Mouse (Mus musculus) mesoderm, embryonic 11.5 days (tissue): ENCODE data around the gene Hnrnpul1.

Experiments used
- DNase-seq: peaks from one replicate; pipeline ENCODE4 v3.0.0-alpha.2; 2012; ENCODE audit warnings: low read depth, low spot score

The Hnrnpul1 gene

GRCm38 (mm10) chr7:25689603-25690021 lies 64.9 kb downstream of the Hnrnpul1 start:
- no peak for DNase-seq

- DNase-seq = no peak
Observed at GRCm38 (mm10) chr7:25688810-25689586, 65.6 kb downstream of the Hnrnpul1 start.

- DNase-seq = no peak
Observed at GRCm38 (mm10) chr7:25687811-25688401, 66.7 kb downstream of the Hnrnpul1 start.

- DNase-seq = peak; percentile 64
Observed at GRCm38 (mm10) chr7:25686680-25687531, 67.7 kb downstream of the Hnrnpul1 start, which contains the start of gene Tgfb1. Tgfb1 (plus strand) TSS chr7:25687002.

GRCm38 (mm10) chr7:25685926-25686470 lies 68.6 kb downstream of the Hnrnpul1 start:
- no peak for DNase-seq

GRCm38 (mm10) chr7:25684659-25685058 lies 69.9 kb downstream of the Hnrnpul1 start:
- no peak for DNase-seq

GRCm38 (mm10) chr7:25683474-25684180 lies 70.9 kb downstream of the Hnrnpul1 start:
- DNase-seq = no peak

- DNase-seq = no peak
Observed at GRCm38 (mm10) chr7:25681341-25682231, 73.0 kb downstream of the Hnrnpul1 start.

- peak; percentile 94 for DNase-seq
Observed at GRCm38 (mm10) chr7:25680514-25681258, 73.9 kb downstream of the Hnrnpul1 start, which contains the start of gene B9d2. B9d2 (plus strand) TSS chr7:25680780.

- DNase-seq = no peak
Observed at GRCm38 (mm10) chr7:25679971-25680370, 74.6 kb downstream of the Hnrnpul1 start.

GRCm38 (mm10) chr7:25677013-25677412 lies 77.5 kb downstream of the Hnrnpul1 start:
- no peak for DNase-seq

GRCm38 (mm10) chr7:25676085-25676781 lies 78.3 kb downstream of the Hnrnpul1 start:
- DNase-seq = no peak

- DNase-seq = no peak
Observed at GRCm38 (mm10) chr7:25675405-25675804, 79.2 kb downstream of the Hnrnpul1 start.

GRCm38 (mm10) chr7:25674719-25675300 lies 79.7 kb downstream of the Hnrnpul1 start, which contains the start of gene Tmem91:
Tmem91 (minus strand) TSS chr7:25675166.
- DNase-seq = no peak

GRCm38 (mm10) chr7:25674297-25674696 lies 80.3 kb downstream of the Hnrnpul1 start:
- no peak for DNase-seq

- DNase-seq = no peak
Observed at GRCm38 (mm10) chr7:25672442-25672841, 82.1 kb downstream of the Hnrnpul1 start.

- no peak for DNase-seq
Observed at GRCm38 (mm10) chr7:25671686-25672085, 82.9 kb downstream of the Hnrnpul1 start.
